Mouse (Mus musculus): ENCODE results near the gene Polr2f.

- TF ChIP-seq CTCF (IDR thresholded peaks at IDR 0.05; ENCODE audit: extremely low read depth, insufficient read depth, insufficient read length, insufficient replicate concordance), result peak; percentile 28; the same call in 1 of the 2 replicates
- no peak for TF ChIP-seq POLR2A (IDR thresholded peaks at IDR 0.05; ENCODE audit: low read depth, low read length)
These were observed 14.4 kb upstream of the Polr2f start for GRCm38 (mm10) chr15:79126217-79126932.

Data from spleen, adult 2 months (tissue).